Mouse (Mus musculus) ES-E14 (cell line): ENCODE data around the gene 4930432K21Rik.

ENCODE experiments used
- ZC3H11A ChIP-seq: IDR thresholded peaks from 2 replicates; pipeline ENCODE4 v1.6.1; 2012; ENCODE audit warnings: low read depth, mild to moderate bottlenecking, inconsistent platforms, low read length, borderline replicate concordance
- ZNF384 ChIP-seq: IDR thresholded peaks from 2 replicates; pipeline ENCODE4 v1.6.1; 2012; ENCODE audit warnings: low read depth, low read length, inconsistent platforms

- TF ChIP-seq ZNF384 (no peak), ZC3H11A (no peak)
Observed at GRCm38 (mm10) chr8:84199348-84200125, 51.7 kb downstream of the 4930432K21Rik start.
